Mouse (Mus musculus) B cell, adult 2 months (primary cell): ENCODE data around the gene Dbr1.

Experiments
- DNase-seq, 2 experiments: peaks; one replicate each; pipeline ENCODE4 v3.0.0; 2022

Gene Dbr1

GRCm38 (mm10) chr9:99622034-99622433, 46.4 kb downstream of the Dbr1 start:
- no peak for DNase-seq

GRCm38 (mm10) chr9:99622966-99623365, 47.4 kb downstream of the Dbr1 start:
- no peak for DNase-seq

- DNase-seq, result no peak
These were observed 48.5 kb downstream of the Dbr1 start for GRCm38 (mm10) chr9:99624117-99624516.

GRCm38 (mm10) chr9:99628581-99628980, 53.0 kb downstream of the Dbr1 start:
- no peak for DNase-seq

GRCm38 (mm10) chr9:99629281-99630011, 53.8 kb downstream of the Dbr1 start, which contains the start of gene Dzip1l:
Dzip1l (plus strand) TSS chr9:99629496.
- DNase-seq, result no peak

- DNase-seq, result no peak
These were observed 54.5 kb downstream of the Dbr1 start for GRCm38 (mm10) chr9:99630071-99630470.

- DNase-seq, result no peak
These were observed 55.0 kb downstream of the Dbr1 start for GRCm38 (mm10) chr9:99630528-99631125.

GRCm38 (mm10) chr9:99631781-99632180, 56.2 kb downstream of the Dbr1 start:
- DNase-seq, result no peak

GRCm38 (mm10) chr9:99632264-99632663, 56.7 kb downstream of the Dbr1 start:
- DNase-seq, result no peak
